Mouse (Mus musculus): ENCODE data around the gene Fhit. TPM values are rescaled to one million over a fixed set of nuclear protein-coding genes. Genes with fewer than 3 reads are reported as not detected.

The Fhit gene
- total RNA-seq, 2 experiments from 2014 or later, result 6.2 to 7.2 TPM

- intact Hi-C loops (cut with DNase I), result no loop called here
- no peak for DNase-seq (ENCODE audit: low spot score in 2 of 2)
These were observed 1492.1 kb downstream of the Fhit start for GRCm38 (mm10) chr14:9669766-9670165.

DNA sequence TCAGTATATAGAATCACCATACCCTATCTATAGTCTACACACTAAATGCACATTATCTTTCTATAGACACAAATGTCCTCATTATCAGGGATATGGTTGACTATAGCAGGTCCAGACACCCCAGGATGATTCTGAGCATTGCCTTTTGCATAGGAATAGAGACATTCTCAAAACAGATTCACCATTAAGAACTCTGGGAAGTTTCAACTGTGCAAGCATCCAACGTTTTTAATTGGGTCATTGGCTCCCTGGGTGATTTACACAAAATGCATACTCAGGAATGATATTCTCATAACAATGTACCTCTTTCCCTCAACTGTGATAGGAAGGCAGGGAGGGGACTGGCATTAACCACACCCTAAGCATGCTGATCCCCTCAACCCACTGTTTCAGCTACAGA lies 1503.4 kb downstream of the Fhit start:
- intact Hi-C loops (cut with DNase I), result no loop called here
- DNase-seq (ENCODE audit: low spot score in 2 of 2), result no peak

DNA sequence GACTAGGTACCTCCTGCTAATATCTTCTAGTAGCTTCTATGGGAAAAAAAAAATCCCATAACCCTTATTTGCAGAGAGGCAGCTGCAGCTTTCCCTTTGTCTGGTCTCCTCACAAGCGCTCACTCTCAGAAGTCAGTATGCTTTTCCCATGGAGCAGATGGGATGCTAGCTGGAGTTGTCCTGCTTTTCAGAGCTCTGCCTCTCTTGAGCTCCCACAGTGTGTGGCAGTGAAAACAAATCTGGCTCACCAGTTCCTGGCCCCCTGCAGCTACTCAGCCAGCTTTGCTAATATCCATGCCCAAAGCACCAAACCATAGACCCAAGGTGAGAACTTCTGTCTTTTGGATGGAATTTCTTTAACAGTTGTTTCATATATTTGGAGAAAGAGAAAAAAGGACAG lies 1510.4 kb downstream of the Fhit start:
- intact Hi-C loops (cut with DNase I), result no loop called here
- DNase-seq (ENCODE audit: low spot score in 2 of 2), result peak in 1 of 2 experiments; percentile 47

GRCm38 (mm10) chr14:9648416-9648815 lies 1513.4 kb downstream of the Fhit start:
- peak in 1 of 2 experiments; percentile 58 for DNase-seq (ENCODE audit: low spot score in 2 of 2)
- intact Hi-C loops (cut with DNase I), result loop anchor here (10.0 kb wide), 1 partner anchor 254 kb away; no protein-coding TSS in a partner anchor

- intact Hi-C loops (cut with DNase I), result loop anchor here (10.0 kb wide), 1 partner anchor 251 kb away; no protein-coding TSS in a partner anchor
- DNase-seq (ENCODE audit: low spot score in 2 of 2), result peak in 1 of 2 experiments; percentile 52
These were observed 1515.6 kb downstream of the Fhit start for GRCm38 (mm10) chr14:9646233-9646632.

GRCm38 (mm10) chr14:9644216-9645166 lies 1517.3 kb downstream of the Fhit start:
- DNase-seq (ENCODE audit: low spot score in 2 of 2), result peak in 1 of 2 experiments; percentile 41
- intact Hi-C loops (cut with DNase I), result loop anchor here (10.0 kb wide), 1 partner anchor 250 kb away; no protein-coding TSS in a partner anchor

- no peak for DNase-seq (ENCODE audit: low spot score in 2 of 2)
- intact Hi-C loops (cut with DNase I), result loop anchor here (10.0 kb wide), 1 partner anchor 249 kb away; no protein-coding TSS in a partner anchor
These were observed 1518.1 kb downstream of the Fhit start for GRCm38 (mm10) chr14:9643700-9644099.

DNA sequence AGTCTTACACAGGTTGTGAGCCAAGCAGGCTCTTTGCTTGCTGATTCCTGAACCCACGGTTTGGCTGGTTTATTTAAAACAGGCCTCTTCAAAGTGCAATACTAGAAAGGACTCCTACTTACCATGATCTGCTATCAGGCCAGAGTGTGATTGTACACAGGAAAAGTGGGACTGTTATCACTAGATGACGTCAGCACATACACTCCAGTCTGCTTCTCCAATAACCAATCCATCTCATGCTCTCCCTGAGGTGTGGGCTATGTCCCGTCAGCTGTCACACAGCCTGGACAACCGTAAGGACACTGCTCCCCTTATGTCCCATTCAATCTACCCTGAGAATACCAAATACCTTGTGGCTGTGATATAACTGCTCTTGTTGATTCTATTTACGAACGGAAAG lies 1519.2 kb downstream of the Fhit start:
- intact Hi-C loops (cut with DNase I), result loop anchor here (10.0 kb wide), 1 partner anchor 248 kb away; no protein-coding TSS in a partner anchor
- no peak for DNase-seq (ENCODE audit: low spot score in 2 of 2)

- DNase-seq (ENCODE audit: low spot score in 2 of 2), result no peak
- intact Hi-C loops (cut with DNase I), result loop anchor here (10.0 kb wide), 1 partner anchor 247 kb away; no protein-coding TSS in a partner anchor
These were observed 1519.8 kb downstream of the Fhit start for GRCm38 (mm10) chr14:9642068-9642467.

DNA sequence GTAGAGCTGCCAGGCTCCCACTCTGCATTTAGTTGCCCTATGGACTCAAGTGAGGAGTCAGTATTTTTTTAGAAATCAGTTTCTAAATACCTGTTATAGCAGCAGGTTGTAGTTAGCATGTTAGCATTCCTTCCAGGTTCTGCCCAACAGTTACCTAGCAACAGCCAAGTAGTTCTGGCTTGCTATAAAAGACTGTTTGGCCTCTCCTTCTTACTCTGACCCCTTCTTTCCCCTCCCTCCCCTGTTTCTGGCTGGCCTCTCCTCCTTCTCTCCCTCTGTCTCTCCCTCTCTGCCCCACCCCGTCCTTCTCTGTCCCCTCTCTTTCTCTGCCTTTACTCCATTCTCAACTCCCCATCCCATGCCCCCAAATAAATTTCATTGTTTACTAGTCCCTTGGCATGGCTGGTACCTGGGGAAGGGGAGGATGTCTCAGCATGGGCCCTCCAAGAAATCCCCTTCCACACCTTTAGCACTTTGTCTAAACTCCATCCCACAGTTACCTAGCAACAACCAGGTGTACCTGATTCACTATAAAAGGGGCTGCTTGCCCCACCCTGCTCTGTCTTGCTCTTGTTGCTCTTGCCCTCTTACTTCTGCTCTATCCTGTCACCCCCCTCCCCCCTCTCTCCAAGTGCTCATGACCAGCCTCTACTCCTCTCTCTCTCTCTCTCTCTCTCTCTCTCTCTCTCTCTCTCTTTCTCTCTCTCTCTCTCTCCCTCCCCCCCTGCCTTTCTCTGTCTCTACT lies 1527.4 kb downstream of the Fhit start:
- DNase-seq (ENCODE audit: low spot score in 2 of 2), result no peak
- intact Hi-C loops (cut with DNase I), result no loop called here

- intact Hi-C loops (cut with DNase I), result no loop called here
These were observed 1529.3 kb downstream of the Fhit start for GRCm38 (mm10) chr14:9632537-9632936.

DNA sequence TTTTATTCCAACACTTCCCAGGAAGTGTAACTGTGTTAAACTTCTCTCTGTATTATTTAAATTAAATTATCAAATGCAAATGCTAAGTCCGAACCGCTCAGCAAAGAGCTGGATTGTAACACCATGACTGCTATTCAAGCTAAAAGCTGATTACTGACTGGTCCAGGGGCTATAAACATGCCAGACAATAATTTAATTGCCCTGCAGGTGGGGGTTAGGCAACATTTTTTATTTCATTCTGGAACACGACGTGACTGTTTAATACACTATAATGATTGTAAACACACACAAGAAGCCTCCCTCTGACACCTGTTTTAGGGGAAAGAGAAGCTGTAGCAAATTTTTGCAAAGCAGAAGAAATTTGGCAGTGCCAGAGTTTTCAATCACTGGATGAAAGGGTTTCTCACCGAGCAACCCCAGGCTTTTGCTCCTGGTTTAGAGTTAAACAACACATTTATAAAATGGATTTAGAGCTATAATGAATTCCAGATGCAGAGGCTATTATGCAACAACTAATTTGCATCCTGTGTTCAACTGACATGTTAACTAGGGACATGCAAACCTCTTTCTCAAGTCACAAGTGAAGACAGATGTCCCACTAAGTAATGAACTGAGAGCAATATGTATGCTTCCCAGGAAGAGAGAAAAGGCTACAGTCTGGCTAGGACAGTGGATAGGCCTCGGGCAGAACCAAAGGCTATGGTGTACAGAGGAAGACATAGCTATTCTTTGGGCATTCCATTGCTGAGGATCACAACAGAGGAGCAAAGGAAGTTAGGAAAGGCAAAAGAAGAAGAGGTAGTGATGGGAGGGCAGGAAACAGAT lies 1538.4 kb downstream of the Fhit start:
- DNase-seq (ENCODE audit: low spot score in 2 of 2), result no peak
- intact Hi-C loops (cut with DNase I), result no loop called here

More at GRCm38 (mm10) chr14:9632537-9632936, 1529.3 kb downstream of the Fhit start:
- DNase-seq (ENCODE audit: low spot score in 2 of 2), result no peak

DNA sequence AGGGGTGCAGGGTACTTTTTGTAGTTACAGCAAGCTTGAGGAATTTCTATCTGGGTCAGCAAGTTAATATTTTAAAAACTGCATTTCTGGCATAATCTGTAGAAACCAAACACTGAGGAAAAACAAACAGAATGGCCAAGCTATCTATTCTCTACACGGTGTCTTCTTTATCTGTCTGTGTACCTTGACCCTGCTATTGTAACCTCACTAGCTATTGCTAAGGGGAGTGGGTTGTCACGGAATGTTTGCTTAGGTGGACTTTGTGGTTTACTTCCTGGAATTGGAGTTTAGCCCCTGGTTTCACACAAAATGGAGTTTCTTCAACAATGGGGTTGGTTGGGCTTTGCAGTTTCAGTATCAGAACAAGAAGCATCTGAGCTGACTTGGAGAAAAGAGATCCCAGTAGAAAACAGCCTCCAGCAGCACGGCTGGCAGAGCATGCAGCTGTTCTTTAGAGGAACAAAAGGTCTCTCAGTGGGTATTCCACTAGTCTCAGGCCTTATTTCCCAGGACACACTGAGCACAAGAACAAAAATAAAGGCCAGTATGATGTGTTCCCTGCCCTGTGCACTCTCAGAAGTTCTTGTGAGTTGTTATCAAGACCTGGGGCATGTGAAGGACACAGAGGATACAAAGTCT lies 1540.8 kb downstream of the Fhit start:
- intact Hi-C loops (cut with DNase I), result no loop called here
- DNase-seq (ENCODE audit: low spot score in 2 of 2), result no peak

- intact Hi-C loops (cut with DNase I), result no loop called here
- DNase-seq (ENCODE audit: low spot score in 2 of 2), result no peak
These were observed 1542.0 kb downstream of the Fhit start for GRCm38 (mm10) chr14:9619840-9620239.

DNA sequence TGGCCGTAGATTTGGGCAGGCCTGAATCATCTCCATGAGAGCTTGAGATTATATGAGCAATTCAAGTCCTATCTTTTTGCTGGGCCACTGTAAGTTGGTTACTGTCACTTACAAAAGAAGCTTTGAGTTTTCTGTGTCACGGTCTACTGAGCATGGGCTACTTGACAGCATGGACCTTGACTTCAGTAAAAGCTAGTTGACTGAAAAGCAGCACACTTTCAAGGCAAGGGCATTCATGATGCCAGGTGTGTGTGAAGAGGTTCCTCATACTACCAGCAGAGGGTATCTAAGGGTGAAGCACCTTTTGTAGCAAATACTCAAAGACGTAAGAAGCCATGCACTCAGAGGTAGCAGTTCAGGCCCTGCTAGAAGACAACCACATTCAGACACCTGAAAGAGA lies 1548.7 kb downstream of the Fhit start:
- no peak for DNase-seq (ENCODE audit: low spot score in 2 of 2)
- intact Hi-C loops (cut with DNase I), result no loop called here

GRCm38 (mm10) chr14:9609120-9609519 lies 1552.7 kb downstream of the Fhit start:
- intact Hi-C loops (cut with DNase I), result no loop called here
- no peak for DNase-seq (ENCODE audit: low spot score in 2 of 2)

- peak; percentile 41 to 78 for DNase-seq (ENCODE audit: low spot score in 2 of 2)
- intact Hi-C loops (cut with DNase I), result no loop called here
These were observed 1555.1 kb downstream of the Fhit start for GRCm38 (mm10) chr14:9606584-9607377.

GRCm38 (mm10) chr14:9600271-9600670 lies 1561.6 kb downstream of the Fhit start:
- intact Hi-C loops (cut with DNase I), result no loop called here
- no peak for DNase-seq (ENCODE audit: low spot score in 2 of 2)
